ENCODE assay signal across 14 mouse cellular contexts in the genomic region with DNA sequence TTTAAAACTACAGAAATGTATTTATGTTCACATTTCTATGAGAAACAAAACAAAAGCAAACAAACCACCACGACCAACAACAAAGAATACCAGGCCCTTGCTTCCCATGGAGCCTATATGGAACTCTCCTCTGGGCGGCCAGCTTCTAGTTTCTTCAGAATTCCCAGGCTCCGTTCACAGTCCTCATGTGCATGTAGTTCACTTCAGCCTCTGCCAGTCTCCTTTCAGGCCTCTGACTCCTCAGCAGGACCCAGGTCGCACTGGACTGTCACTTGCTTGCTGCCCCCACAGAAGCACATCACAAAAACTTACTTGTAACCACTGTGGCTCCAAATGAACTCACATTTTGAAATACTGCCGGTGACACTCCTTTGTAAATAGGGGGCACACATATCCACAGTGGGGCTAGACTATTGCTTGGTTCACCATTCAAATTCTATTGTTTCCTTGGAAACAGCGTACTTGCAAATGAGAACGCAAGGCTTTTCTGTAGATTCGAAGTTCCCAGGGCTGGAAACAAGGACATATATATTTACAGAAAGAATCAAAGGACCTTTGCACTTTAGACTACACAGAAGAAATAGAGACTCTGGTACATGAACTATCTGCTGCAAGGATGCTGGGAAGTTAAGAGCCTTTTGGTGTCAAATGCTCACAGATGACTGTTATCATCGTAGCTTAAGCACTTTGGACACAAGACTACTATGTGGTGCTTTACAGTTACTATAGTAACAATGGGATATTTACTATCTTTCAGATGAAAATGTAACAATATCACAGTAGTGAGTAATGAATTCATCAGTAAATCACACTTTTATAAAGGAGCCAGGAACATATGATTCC.
DNase-seq lines count a peak whose midpoint lies in the region; ATAC-seq and TF ChIP-seq lines count a peak whose summit lies in the region.
"Had no signal": no experiment of that assay in that cellular context is flagged by ENCODE, and none has a peak within 500 bp of the region (broad histone marks: within the 10 kb centered on the region; RNA-seq: fewer than 3 reads in every experiment).

No protein-coding gene starts in this region.

- WGBS in forebrain, embryonic 11.5 days, result 47% methylated on average over 9 of the region's 9 CpGs
- WGBS in hindbrain, embryonic 15.5 days, result 17% methylated on average over 9 of the region's 9 CpGs
- WGBS in midbrain, embryonic 16.5 days, result 30% methylated on average over 9 of the region's 9 CpGs

- no peak for TF ChIP-seq POLR2A in brain, embryonic 14.5 days (IDR thresholded peaks at IDR 0.05; ENCODE audit: borderline replicate concordance, extremely low read depth, insufficient read depth, insufficient read length, poor library complexity, severe bottlenecking)

- peaks cover 4% of the 10 kb centered on the region; the same call in 1 of the 2 replicates for H3K4me1 ChIP-seq in forebrain, embryonic 11.5 days (replicated peaks; ENCODE audit: control insufficient read depth, insufficient read depth, low read length)
- peaks cover 9% of the 10 kb centered on the region for H3K4me1 ChIP-seq in hindbrain, embryonic 15.5 days (replicated peaks)
- H3K4me1 ChIP-seq in midbrain, embryonic 16.5 days (ENCODE audit: control insufficient read depth, insufficient read depth, low read length), result peaks cover 20% of the 10 kb centered on the region

- H3K27ac ChIP-seq in forebrain, embryonic 11.5 days (ENCODE audit: low read depth, low read length), result 0 out of 2 replicates have a peak overlapping the region, but pooled peaks have one; percentile 18
- no peak overlapping the region for H3K27ac ChIP-seq in hindbrain, embryonic 15.5 days (replicated peaks)
- H3K27ac ChIP-seq in midbrain, embryonic 16.5 days (ENCODE audit: low read length), result peak overlapping the region; percentile 22; the same call in 1 of the 2 replicates
- H3K27ac ChIP-seq: gastrocnemius, adult 2 months; macrophage had no signal

- peak; percentile 63 for ATAC-seq in forebrain, embryonic 11.5 days (replicated peaks; ENCODE audit: low FRiP score)
- ATAC-seq in hindbrain, embryonic 15.5 days (ENCODE audit: low FRiP score, low read depth), result peak; percentile 54; the same call in 1 of the 2 replicates
- ATAC-seq in midbrain, embryonic 16.5 days, result peak; percentile 57

- peak; percentile 59 for DNase-seq in brain, embryonic 14.5 days (ENCODE audit: low read depth)
- DNase-seq in forebrain, embryonic 11.5 days (ENCODE audit: low spot score), result no peak
- no peak for DNase-seq in thymus, postnatal 10 days (ENCODE audit: low spot score in 2 of 2)
- no peak for DNase-seq in layer of hippocampus, adult 18-20 months (ENCODE audit: low spot score in 2 of 2)
- DNase-seq in heart, postnatal 4 days, result no peak
- DNase-seq: cerebellum, adult 8-10 months; gastrocnemius, adult 2 months; heart, adult 11 months; layer of hippocampus, adult 9-11 months; liver; lung, adult 18-20 months had no signal

- H3K4me3 ChIP-seq in forebrain, embryonic 11.5 days (ENCODE audit: low read depth, low read length), result no peak overlapping the region
- no peak overlapping the region for H3K4me3 ChIP-seq in hindbrain, embryonic 15.5 days
- H3K4me3 ChIP-seq in midbrain, embryonic 16.5 days (ENCODE audit: low read depth, low read length), result no peak overlapping the region
- H3K4me3 ChIP-seq: gastrocnemius, adult 2 months had no signal

- TF ChIP-seq CTCF in brain, embryonic 14.5 days (IDR thresholded peaks at IDR 0.05; ENCODE audit: borderline replicate concordance, extremely low read depth, insufficient read depth, insufficient read length), result no peak

- no peak overlapping the region for H3K4me2 ChIP-seq in forebrain, embryonic 11.5 days (ENCODE audit: low read depth, low read length, severe bottlenecking)
- no peak overlapping the region for H3K4me2 ChIP-seq in hindbrain, embryonic 15.5 days
- no peak overlapping the region for H3K4me2 ChIP-seq in midbrain, embryonic 16.5 days (ENCODE audit: low read length)

- no peak overlapping the region for H3K9ac ChIP-seq in forebrain, embryonic 11.5 days (ENCODE audit: low read length)
- H3K9ac ChIP-seq in hindbrain, embryonic 15.5 days, result no peak overlapping the region
- no peak overlapping the region for H3K9ac ChIP-seq in midbrain, embryonic 16.5 days (ENCODE audit: low read depth, low read length)

- no peaks in the 10 kb centered on the region for H3K27me3 ChIP-seq in forebrain, embryonic 11.5 days (ENCODE audit: control insufficient read depth, insufficient read depth, low read length)
- H3K27me3 ChIP-seq in hindbrain, embryonic 15.5 days, result no peaks in the 10 kb centered on the region
- no peaks in the 10 kb centered on the region for H3K27me3 ChIP-seq in midbrain, embryonic 16.5 days (ENCODE audit: control insufficient read depth, insufficient read depth, low read depth, low read length)

- H3K36me3 ChIP-seq in forebrain, embryonic 11.5 days (ENCODE audit: control insufficient read depth, insufficient read depth, low read length), result no peaks in the 10 kb centered on the region
- H3K36me3 ChIP-seq in hindbrain, embryonic 15.5 days, result no peaks in the 10 kb centered on the region
- H3K36me3 ChIP-seq in midbrain, embryonic 16.5 days (ENCODE audit: control insufficient read depth, insufficient read depth, low read length), result no peaks in the 10 kb centered on the region

- H3K9me3 ChIP-seq in forebrain, embryonic 11.5 days (ENCODE audit: control insufficient read depth, low read length), result no peaks in the 10 kb centered on the region
- H3K9me3 ChIP-seq in hindbrain, embryonic 15.5 days, result no peaks in the 10 kb centered on the region
- no peaks in the 10 kb centered on the region for H3K9me3 ChIP-seq in midbrain, embryonic 16.5 days (replicated peaks; ENCODE audit: control insufficient read depth, low read length, poor library complexity, severe bottlenecking)
